Mouse (Mus musculus) urinary bladder, adult 2 months (tissue): ENCODE measurements around the gene Fam184b. TPM values are rescaled to one million over a fixed set of nuclear protein-coding genes. Genes with fewer than 3 reads are reported as not detected.

Experiments
- DNase-seq: peaks from one replicate; pipeline ENCODE4 v3.0.0; 2022; ENCODE audit warnings: low spot score
- polyA plus RNA-seq: library from polyadenylated mRNA; depleted of rRNA; stranded (reverse); fragments of >200 nt; gene quantifications from 2 replicates; pipeline ENCODE4 v1.2.3, GENCODE M21; 2012

The Fam184b gene
- polyA plus RNA-seq, 1 experiment, result 0.01 TPM

DNA sequence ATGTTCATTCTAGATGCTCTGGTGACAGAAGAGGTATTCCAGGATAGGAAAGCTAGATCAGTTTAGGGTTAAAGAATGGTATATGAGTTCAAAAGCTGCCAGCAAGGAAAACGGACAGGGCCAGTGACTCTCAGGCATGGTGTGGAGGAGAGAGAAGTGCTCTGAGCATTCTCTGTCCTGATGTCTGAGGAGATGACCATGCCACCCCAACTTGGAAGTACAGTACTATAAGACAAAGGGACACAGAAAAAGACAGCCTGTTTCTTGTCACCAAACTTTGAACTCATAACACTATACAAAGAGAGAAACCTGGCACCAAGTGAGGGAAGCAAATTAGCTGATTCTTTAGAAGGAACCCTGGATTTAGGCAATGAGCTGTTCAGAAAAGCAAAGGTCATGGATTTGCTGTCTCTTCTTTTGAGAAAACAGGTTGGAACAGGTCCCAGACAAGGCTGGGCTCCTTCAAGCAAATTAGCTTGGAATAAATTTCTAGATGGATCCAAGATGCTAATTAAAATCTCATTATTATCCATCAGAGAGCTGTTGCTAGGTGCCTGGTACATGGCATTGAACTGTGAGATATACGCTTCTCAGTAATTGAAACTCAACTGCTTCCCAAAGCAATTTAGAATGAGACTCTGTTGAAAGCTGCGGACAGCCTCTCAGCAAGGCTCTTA, 43.9 kb downstream of the Fam184b start:
- no peak for DNase-seq

DNA sequence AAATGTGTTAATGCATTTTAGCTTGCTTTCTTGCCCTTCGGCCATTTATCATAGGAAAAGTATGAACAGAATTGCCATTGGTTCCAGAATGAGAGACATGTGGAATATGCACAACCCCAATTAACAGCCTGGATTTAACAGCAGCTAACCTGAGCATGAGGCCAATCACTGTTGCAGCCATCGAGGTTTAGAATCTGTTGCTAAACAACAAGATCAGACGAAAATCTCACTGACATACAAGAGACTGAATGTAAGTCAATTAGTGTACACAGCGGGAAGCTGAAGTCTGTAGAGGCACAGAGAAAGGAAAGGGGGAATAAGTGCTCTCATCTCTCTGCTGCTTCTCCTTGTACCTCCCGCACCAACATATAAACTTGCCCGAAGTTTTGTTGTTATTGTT, 46.1 kb downstream of the Fam184b start:
- DNase-seq, result no peak

DNA sequence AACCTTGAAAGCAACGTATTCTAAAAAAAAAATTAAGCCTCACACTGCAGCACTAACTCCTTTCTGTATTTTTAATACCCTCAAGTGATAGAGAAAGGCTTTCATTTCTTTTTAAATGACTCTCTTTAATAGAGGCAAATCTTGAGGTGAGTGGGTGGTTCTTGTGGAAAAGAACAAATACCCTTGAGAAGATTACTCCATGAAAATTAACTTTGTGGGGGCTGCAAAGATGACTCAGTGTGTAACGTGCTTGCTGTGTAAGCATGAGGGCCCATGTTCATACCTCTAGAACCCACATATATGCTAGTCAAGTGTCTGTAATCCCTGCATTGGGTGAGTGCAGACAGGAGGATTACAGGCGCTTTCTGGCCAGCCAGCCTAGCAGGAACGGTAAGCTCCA, 49.3 kb downstream of the Fam184b start:
- no peak for DNase-seq

DNA sequence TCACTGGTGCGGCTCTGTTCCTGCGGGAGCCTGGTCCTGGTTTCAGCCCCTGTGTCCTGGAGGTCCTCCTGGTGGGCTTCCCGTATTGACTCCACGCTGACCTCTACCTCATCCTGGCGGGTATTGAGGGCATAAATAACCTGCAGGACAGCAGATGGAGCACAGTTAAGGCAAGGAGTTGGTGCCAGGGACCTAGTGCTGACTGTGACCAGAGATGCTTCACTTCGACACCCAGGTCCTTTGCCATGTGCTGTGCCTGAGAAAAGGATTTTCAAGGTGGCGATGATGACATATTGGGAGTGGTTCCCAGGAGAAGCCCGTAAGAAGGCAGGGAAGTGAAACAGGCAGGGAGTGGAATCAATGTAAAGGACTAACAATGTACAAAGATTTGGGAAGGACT, 54.8 kb downstream of the Fam184b start:
- no peak for DNase-seq

DNA sequence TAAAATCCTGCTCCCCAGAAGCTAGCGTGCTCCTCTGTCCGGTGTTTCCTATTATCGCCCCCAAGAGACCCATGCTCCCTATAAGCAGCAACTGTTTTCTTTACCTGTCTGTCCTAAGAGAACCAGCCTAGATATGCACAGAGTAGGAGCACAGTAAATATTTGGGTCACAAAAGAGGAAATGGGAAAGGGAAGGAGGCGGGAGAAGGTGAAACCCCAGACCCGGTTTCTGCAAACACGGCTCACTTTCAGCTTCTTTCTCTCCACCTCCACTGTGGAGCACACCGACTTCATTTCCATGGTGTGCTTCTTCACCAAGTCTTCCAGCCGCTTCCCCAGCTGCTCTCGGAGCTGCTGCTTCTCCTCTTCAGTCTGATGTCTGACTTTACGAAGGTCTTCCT, 59.1 kb downstream of the Fam184b start:
- DNase-seq, result no peak

DNA sequence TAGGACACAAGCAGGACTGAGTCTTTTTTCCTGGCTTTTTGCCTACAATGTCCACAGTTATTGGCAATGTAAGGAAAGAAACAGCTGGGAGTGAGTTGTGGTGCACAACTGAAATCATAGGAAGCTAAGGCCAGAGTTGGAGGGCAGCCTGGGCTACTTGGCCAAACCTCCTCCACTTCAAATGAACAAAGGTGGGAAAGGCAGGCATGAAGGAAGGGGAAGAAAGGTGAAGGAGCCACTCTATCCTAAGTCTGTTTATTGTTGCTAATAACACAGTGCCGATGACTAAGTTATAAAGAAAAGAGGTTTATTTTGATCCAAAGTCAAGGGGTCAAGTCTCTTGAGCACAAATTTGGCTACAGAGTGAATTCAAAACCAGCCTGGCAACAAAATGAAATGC, 62.0 kb downstream of the Fam184b start:
- no peak for DNase-seq

DNA sequence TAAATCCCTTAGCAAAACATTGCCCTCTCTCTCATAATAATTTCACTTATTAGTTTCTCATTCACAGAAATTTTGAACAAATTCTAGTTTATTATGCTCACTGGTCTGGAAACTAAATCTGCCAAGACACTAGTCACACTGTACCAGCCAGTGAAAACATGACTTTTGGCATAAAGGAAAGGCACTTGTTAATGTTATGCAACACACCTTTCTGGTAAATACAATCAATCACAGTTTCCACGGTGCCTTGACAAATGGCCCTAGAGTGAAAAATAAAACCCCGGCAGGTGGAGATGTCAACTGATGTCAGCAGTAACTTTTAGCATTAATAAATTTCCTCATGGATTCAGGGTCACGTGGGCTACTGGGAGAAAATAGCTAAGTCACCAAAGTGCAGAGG, 62.7 kb downstream of the Fam184b start:
- DNase-seq, result no peak

DNA sequence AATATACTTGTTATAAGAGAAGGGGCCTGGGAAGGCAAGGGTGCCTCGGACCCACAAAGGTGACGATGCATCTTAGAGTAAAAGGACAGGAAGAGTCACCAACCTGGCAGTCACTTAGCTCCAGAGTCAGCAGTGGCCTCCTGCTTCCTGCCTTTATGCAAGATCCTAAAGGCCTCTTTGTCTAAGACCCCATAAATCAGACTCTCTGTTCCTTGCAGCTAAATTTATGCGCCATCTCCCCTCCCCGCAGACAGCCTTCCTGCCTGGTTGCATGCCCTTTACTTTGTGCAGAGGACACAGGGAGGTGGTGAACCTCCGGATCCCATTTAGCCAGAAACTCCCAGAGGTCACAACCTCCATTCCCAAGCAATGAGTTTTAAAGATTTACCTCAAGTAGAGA, 66.6 kb downstream of the Fam184b start:
- no peak for DNase-seq

DNA sequence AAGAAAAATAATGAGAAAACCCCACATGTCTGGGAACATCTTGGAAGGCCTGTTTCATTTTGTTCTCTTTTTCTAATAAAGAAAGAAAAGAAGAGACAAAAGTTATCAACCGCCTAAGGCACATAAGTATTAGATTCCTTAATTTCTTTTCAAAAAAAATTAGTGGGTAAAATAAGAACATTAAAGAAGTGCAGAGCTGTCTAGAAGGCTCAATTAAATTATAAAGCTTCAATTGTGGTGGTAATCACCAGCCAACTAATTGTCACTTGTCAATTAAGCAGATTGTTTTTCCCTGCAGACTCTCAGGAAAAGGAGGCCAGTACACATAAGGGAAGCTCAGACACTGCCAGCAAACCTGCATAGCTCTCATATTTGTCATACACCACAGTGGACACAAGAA, 73.6 kb downstream of the Fam184b start:
- DNase-seq, result no peak

DNA sequence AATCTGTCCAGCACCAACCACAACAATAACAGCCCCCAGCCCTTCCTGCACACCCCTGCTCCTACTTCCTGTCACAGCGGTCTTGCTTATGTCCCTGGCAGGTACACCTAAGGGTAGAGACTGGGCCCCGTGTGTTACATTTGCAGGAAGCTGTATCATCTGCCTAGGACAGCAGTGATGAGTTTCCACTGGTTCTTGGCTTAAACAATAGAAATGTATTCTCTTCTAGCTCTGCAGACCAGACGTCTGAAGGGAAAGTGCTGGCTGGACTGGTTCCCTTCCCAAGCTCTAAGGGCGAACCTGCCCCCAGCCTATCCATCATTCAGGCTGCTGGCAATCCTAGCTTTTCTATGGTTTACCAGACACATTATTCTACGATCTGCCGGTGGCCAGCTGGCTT, 75.4 kb downstream of the Fam184b start:
- DNase-seq, result no peak

DNA sequence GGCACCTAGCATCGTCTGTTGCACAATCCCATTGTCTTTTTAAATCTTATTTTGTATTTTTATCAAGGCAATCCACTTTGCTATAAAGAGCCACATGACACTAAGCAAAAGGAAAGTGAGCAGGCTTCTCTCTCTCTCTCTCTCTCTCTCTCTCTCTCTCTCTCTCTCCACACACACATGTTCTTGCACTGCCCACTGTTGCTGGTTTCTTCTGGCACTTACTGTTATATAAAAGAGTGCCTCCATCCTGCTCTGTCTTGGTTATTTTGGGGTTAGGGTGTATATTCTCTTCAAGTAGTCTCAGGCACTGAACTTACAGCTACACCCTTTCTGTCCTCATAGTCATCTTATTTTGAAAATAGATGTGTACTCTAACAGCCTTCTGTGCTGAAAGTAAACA, 89.8 kb downstream of the Fam184b start:
- DNase-seq, result no peak

DNA sequence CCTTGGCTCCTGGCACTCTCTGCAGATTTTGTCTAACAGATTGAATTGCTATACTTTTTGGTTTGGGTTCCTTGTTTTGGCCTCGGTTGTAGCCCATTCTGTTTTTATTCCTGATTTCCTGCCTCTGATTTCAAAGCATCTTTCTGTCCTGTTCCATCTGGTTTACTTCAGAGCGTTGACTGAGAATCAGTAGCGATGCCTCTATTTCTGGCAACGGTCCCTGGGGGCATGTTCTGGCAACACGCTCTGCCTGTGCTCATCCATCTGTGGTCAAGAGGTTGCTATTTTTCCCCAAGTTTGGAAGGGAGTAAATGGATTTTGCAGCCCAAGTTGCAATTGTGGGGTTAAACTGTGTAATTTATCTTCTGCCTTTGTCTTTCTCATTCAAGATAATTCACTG, 96.0 kb downstream of the Fam184b start:
- DNase-seq, result no peak

DNA sequence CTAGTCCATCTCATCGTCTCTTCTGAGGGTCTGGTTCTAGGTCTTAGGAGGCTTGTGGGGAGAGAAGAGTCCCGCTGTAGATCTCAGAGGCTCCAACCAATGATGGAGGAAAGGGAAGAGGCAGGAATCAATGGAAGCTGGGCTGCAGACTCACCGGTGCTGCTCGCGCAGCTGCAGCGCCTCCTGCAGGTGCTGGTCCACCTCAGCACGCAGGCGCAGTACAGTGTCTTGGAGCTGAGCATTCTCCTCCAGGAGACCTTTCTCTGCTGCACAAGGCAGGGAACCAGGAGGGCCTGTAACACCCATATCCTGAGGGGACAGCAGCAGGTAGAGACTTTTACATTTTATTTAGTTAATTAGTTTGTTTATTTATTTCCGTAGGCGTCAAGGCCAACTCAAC, 99.9 kb downstream of the Fam184b start:
- DNase-seq, result no peak

DNA sequence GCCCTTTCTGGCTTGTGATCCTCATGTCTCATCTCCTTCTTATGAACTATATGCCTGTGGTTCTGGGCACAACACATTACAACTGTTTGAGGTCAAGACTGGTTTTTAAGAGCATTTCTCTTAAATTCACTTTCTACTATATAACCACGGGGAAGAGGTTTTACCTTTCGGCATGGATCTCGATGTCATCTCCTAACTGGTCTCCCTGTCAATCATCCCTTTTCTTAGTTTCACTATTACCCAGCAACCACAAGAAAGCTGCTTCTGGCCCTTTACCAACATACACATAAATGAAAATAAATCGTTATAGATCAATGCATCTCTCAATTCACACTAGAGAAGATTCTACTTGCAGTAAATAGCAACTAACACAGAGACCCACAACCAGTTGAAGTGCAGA, 104.2 kb downstream of the Fam184b start:
- DNase-seq, result no peak

DNA sequence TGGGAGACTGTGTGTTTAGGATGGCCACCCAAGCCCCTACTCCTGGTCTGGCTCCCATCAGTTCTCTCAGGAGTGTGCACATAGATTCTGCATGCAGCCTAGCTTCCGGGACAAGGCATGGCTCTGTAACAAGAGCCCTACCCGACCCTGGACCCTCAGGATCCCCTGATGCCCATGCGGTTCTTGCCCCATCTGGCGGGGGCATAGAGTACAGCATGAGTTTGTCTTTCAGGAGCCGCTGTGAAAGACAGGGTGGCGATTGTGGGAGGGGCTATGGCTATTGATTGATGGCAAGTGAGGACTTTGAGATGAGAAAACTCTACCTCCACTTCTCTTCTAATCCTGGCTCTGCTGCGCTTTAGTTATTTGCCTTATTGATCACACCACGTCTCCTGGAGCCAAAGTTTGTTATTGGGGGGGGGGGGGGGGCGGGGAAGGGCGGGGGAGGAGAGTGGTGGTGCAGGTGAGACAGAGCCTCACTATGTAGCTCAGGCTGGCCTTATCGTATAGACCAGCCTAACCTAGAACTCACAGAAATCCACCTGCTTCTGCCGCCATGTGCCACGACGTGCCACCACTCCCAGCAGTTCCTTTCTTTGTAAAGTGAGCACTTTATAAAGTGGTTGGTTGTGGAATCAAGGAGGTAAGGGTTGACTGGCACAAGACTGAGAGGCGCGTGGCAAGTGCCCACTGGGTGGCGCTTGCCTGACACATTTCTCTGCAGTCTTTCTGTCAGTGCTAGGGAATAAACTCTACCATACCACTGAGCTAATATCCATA, 104.9 kb downstream of the Fam184b start:
- no peak for DNase-seq

DNA sequence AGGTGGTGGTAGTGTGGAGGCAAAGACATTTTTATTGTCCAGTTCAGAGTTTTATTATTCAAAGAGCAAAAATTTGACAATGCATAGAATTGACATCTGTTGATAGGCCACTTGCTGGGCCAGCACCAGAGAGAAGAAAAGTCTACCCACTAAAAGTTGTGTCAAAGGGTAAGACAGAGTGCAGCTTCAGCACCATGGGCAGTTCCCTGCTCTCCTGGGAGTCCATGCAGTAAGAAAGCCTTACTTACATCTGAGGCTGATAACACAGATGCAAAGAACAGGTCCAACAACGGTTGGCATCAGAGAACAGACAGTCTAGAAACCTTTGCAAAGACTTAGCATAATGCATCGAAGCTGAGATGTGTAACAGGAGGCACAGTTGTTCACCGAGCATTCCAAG, 109.7 kb downstream of the Fam184b start:
- no peak for DNase-seq

DNA sequence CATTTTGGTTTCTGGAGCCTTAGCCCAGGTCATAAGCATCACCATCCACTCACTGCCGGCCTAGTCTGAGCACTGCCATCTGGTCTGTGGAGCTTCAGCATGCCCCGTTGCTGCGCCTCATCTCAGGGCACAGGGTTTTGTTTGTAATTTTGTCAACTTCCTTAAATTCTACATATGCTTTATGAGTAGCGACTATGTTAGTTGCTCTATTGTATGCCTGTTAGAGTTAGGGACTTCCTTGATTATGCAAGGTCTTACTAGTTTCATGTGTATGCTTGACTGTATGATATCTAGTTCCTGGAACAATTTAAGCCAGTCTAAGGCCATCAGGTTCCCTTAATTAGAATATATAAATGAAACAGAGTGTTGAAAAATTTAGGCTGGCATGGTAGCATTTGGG, 113.1 kb downstream of the Fam184b start:
- DNase-seq, result no peak

DNA sequence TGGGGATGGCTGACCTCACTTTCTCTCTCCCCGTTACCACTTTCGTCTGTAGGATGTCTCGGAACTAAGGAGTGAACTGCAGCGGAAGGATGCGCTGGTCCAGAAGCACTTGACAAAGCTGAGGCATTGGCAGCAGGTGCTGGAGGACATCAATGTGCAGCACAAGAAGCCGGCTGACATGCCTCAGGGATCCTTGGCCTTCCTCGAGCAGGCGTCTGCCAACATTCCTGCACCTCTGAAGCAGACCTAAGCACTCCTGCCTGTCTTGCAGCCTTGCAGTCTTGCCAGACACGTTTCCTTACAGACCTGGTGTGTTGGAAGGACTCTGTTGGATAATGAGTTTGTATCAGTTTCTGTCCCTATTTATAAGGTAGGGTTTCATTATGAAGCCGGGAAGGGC, 114.3 kb downstream of the Fam184b start:
- DNase-seq, result no peak

DNA sequence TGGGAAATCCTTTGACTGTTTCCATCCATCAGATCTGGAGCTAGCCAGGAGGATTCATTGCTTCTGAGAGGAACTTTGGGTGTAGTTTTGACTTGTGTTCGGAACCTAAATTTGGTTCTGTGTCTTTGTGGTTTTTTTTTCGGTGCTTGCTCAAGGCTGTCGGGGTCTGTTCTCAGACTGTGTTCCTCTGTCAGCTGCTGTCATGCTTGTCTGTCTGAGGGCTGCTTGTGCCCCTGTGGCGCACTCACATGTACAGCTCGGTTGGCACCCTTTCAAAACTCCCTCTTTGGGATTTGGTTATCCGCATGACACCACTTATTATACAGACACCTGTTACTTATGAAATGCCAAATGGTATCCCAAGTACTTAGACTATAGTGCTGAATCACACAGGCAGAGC, 117.8 kb downstream of the Fam184b start:
- DNase-seq, result no peak

DNA sequence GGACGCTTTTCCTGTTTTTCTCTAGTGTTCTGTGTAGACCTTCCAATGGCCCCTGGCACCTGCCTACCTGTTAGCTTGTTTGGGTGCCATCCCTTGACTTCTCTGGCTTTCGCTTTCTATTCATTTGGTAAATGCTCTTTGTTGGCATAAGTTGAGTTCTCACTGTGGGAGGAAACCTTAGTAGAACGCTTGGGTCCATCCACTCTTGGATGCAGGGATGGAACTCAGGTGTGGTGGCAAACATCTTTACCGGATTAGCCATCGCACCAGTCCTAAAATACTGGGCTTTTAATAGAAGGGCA, 118.7 kb downstream of the Fam184b start:
- no peak for DNase-seq

DNA sequence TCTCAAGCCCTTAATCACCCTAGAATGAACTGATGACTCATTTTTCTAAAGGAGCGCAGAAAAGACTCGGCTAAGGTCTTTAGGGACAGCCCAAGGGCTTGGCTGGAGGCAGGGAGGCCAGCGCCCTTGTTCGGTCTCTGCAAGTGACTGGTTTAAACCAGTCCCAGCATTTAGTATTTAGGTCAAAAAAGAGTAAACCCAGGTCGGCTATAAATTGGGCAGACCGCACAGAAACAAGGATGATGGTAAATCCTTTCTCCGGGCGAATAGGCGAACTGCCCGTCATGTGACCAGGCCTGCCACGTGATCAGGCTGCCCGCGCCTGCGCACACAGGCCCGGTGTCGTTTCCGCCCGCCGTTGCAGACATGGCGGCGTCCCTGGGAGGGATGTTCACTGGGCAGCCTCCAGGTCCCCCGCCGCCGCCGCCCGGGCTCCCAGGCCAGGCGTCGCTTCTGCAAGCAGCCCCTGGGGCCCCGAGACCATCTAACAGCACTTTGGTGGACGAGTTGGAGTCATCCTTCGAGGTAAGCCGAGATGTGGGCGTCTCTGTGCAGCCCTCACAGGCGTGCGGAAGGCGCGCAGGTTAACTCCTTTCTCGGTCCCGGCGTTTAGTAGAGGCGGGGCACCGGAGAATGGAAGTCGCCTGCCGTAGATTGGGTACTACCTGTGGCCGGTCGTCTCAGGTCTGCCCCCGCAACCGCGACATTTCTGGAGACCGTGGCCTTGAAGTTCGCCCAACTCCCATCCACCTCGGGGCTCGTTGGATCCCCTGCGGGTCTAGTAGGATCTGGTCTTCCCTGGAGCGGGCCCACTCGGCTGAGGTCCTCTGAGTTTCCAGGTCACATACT, 119.2 kb downstream of the Fam184b start, which contains the start of gene Med28:
Med28 (plus strand) TSS at position 270 of the 849 bp plus-strand sequence.
- DNase-seq, result peak; percentile 98

DNA sequence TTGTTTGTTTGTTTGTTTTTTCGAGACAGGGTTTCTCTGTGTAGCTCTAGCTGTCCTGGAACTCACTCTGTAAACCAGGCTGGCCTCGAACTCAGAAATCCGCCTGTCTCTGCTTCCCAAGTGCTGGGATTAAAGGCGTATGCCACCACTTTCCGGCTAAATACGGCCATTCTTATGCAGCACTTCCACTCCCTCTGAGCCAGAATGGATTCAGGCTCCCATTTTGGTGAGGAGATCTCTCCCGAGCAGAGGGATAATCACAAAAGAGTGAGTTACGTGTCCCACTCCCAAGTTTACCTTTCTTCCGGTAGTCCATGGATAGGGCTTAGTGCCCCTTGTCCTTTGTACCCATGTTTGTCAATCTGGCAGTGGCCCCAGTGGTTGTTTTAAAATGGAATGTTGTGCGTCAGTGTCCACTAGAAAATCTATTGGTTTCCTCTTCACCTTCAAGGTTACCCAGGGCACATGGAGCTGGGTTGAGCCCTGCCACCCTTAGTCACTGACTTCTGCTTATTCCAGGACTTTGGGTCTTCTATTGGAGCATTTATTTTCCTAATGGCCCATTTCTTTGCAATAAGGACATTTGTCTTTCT, 124.2 kb downstream of the Fam184b start:
- DNase-seq, result no peak
